Mouse (Mus musculus) ES-CJ7 (cell line): Measurements from ENCODE around the gene Etaa1.

Experiments
- DNase-seq: peaks from one replicate; pipeline ENCODE4 v3.0.0; 2011; ENCODE audit warnings: low read depth, low spot score

Etaa1 gene

GRCm38 (mm10) chr11:17953231-17954134, at the start of gene Etaa1:
Etaa1 (minus strand) TSS chr11:17953875.
- DNase-seq = peak; percentile 96

DNA sequence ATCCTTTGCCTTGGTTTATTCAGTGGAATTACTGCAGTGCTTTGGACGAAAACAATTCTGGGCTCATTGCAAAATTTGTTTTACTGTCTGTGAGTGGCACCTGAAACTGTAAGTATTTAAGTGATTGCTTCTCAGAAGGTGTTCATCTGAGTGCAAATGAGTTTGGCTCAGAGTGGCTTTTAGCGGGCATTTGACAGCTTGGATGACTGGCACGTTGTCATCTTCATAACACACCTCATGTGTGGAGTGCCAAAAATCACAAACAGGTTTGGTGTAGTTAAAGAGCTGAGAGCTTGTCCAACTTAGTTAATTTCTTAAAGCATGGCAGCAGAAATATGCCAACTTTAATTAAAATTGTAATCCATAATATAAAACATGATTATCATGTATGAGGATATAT, 40.5 kb upstream of the Etaa1 start:
- DNase-seq = no peak

GRCm38 (mm10) chr11:17992311-17992710, 38.6 kb upstream of the Etaa1 start:
- no peak for DNase-seq

DNA sequence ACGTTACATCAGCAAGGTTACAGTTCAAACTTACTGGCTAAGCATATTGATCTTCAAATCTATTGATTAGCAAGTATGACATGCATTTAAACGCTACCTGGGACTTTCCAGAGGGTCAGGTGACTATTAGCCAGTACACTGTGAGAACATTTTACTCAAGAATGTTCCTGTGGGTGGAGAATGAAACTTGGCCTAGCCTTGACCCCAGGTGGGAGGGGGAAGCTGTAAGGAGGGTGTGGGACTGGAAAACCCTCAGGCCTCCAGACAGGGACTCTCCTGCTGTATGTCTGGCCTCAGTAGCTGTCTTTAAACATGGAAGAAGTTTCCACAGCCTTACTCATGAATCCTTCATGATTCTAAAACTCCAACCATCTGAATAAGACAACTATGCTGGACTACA, 29.7 kb upstream of the Etaa1 start:
- DNase-seq = peak; percentile 72

DNA sequence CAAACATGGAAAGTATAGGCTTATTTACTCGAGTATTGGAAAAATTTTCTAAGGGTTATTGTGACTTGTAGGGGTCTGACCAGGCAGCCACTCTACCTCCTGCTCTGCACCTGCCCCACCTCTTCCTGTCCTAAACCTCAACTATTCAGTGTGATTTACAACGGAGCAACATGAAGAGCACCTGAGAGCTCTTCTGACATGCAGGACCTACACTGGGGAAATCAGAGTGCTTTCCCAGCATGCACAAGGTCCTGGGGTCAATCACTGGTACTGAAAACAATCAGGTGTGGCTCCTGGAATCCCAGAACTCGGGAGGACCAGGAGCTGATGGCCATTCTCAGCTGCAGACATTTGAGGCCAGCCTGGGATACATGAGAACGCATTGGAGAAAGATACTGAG, 27.6 kb upstream of the Etaa1 start:
- DNase-seq = peak; percentile 51

DNA sequence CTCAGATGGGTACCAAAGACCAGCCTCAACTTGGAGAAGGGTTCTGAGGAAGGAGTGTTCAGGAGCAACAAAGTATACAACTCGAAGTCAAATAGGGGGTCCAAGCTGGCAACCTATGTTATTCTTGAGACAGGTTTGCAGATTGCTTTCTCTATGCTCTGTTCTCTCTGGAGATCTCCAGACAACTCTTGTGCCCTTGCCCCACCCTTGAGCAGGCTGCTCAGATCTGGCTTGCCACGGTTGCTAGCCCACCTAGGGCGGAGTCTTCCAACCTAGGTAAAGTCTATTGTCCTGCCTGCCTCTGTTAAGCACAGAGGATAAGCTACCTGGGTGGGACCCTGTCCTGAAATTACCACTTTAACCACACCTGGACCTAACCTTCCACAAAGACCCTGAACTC, 21.9 kb upstream of the Etaa1 start:
- peak; percentile 90 for DNase-seq

DNA sequence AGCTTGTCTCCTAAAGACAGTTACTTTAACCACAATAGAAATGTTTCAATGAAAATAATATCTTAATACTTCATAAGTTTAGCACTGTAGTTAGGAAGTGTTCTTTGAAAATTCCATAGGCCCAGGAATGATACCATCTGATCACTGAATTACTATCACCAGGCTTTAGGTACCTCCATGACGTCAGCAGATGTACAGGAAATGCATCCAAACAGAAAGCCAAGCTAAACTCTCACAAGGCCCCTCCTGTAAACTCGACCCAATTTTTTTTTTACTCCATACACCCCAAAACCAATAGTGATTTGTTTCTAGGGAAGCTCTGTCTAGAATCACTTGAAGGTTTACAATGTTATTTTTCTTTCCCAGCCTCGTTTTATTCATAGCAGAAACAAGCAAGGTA, 884 bp downstream of the Etaa1 start:
- no peak for DNase-seq

GRCm38 (mm10) chr11:17951336-17951735, 2.3 kb downstream of the Etaa1 start:
- DNase-seq = no peak

GRCm38 (mm10) chr11:17939168-17939567, 14.5 kb downstream of the Etaa1 start:
- peak; percentile 52 for DNase-seq

DNA sequence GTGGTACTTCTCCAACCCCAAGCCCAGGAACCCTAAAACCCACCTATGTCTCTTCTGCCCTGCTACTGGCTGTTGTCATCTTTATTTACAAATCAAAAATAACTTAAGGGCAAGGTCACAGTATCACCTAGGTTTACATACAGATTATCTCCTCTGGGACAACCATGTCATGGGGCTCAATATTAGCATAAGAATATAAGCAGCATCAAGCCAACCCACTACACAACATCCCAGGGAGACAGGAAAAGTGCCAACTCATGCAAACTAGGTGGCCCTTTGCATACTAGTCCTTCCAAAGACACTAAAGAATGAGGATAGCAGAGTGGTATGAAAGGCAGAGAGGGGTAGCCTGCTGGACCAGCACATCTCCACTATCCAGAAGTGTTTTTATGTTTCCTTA, 15.7 kb downstream of the Etaa1 start:
- DNase-seq = peak; percentile 65

GRCm38 (mm10) chr11:17917905-17918304, 35.8 kb downstream of the Etaa1 start:
- no peak for DNase-seq

DNA sequence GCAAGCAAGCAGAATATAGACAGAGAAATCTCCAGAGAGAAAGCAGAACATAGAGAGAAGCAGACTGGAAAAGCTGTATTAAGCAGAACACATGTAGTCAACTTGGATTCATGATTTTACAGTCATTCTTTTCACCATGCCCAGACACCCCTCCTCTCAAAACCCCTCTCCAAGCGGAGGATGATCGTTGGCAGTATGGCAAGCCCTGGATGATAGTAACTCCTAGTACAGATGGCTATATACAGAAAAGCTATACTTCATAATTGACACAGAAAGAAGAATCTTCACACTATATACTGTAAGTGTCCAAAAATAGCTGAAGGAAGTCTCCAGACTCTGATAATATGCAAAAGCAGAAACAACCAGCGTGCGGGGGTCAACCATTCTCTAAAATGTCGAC, 36.6 kb downstream of the Etaa1 start:
- DNase-seq = no peak

GRCm38 (mm10) chr11:17916486-17916885, 37.2 kb downstream of the Etaa1 start:
- peak; percentile 58 for DNase-seq

- DNase-seq = peak; percentile 41
Measured at GRCm38 (mm10) chr11:17900996-17901395, 52.7 kb downstream of the Etaa1 start.
